Mouse (Mus musculus) ES-E14 (cell line): ENCODE data around the gene Dcx.

Experiments used
- CHD2 ChIP-seq: IDR thresholded peaks from 2 replicates; pipeline ENCODE4 v1.6.1; 2014; ENCODE audit warnings: mild to moderate bottlenecking, low read depth, low read length, inconsistent platforms
- HCFC1 ChIP-seq: IDR thresholded peaks from 2 replicates; pipeline ENCODE4 v1.6.1; 2012; ENCODE audit warnings: low read length, inconsistent platforms, borderline replicate concordance; ENCODE audit not compliant: insufficient read depth
- MAFK ChIP-seq: IDR thresholded peaks from 2 replicates; pipeline ENCODE4 v1.6.1; 2014; ENCODE audit warnings: mild to moderate bottlenecking, low read depth, low read length, inconsistent platforms; ENCODE audit not compliant: insufficient read depth
- ZC3H11A ChIP-seq: IDR thresholded peaks from 2 replicates; pipeline ENCODE4 v1.6.1; 2012; ENCODE audit warnings: low read depth, mild to moderate bottlenecking, inconsistent platforms, low read length, borderline replicate concordance
- ZNF384 ChIP-seq: IDR thresholded peaks from 2 replicates; pipeline ENCODE4 v1.6.1; 2012; ENCODE audit warnings: low read depth, low read length, inconsistent platforms

GRCm38 (mm10) chrX:143966249-143966648, 33.1 kb upstream of the Dcx start:
- TF ChIP-seq ZC3H11A (no peak), HCFC1 (no peak), CHD2 (no peak), ZNF384 (no peak), MAFK (no peak)
